Mouse (Mus musculus) spleen, adult 12 weeks (tissue): Measurements from ENCODE around the gene Synm.

ENCODE experiments used
- DNase-seq: peaks from one replicate; pipeline ENCODE4 v3.0.0; 2022; ENCODE audit warnings: low spot score

Gene Synm

DNA sequence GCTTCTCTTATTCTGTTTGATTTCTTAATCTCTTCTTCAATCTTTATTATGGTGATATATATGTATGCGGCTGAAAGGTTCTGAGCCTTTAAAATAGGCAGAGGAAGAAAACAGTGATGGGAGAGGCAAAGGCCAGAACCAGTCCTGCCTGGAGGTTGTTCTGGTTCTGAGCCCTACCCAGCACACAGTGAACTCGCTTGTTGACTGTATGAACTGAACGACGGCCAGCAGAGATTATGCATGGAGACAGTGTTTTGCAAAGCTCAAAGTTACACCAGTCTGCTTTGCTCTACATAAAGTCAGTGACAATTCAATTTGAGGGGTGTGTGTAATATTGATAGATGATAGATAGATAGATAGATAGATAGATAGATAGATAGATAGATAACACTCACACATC lies 60.2 kb downstream of the Synm start:
- no peak for DNase-seq

DNA sequence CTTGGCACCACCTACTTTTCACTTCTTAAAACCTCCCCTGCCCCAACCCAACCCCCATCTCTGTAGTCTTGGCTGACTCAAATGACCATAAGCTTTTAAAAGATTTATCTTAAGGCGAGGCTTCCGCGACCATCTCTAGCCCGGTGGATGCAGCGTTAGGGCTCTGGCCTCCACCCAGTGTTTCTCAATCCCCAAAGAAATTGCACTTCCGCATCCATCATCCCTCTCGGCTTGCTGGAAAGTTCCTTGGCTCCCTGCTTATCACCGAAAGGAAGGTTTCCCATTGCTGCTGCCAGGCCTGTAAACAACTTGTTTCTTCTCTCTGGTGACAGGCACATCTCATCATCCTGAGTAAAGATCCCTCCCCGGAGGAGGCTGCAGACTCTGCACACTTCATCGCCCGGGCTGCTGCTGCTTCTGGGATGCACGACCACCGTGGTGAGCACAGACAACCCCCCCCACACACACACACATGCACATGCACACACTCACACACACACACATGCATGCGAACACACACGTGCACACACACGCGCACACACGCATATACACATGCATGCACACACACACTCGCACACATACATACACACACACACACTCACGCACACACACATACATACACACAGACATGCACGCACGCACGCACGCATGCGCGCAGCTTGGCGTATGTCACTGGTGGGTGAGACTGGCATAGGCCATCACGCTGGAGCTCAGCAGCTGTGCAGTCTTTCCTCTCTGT lies 61.5 kb downstream of the Synm start:
- no peak for DNase-seq

DNA sequence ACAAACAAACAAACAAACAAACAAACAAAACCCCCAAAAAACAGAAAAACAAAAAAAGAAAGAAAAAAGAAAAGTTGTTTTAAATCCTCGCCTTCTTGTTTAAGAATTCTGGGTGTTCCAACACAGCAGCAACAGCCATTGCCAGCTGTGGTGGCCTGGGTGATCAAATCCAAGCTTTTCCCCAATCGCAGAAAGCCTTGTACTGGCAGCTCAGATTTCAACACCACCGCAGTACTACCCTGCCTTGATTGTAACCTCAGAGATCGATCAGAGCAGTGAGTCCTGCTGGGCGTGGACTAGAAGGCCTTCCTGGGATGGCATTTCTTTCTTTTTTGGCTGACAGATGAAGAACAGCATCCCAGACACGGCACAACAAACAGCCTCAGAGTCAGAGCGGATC lies 63.6 kb downstream of the Synm start:
- DNase-seq: no peak

DNA sequence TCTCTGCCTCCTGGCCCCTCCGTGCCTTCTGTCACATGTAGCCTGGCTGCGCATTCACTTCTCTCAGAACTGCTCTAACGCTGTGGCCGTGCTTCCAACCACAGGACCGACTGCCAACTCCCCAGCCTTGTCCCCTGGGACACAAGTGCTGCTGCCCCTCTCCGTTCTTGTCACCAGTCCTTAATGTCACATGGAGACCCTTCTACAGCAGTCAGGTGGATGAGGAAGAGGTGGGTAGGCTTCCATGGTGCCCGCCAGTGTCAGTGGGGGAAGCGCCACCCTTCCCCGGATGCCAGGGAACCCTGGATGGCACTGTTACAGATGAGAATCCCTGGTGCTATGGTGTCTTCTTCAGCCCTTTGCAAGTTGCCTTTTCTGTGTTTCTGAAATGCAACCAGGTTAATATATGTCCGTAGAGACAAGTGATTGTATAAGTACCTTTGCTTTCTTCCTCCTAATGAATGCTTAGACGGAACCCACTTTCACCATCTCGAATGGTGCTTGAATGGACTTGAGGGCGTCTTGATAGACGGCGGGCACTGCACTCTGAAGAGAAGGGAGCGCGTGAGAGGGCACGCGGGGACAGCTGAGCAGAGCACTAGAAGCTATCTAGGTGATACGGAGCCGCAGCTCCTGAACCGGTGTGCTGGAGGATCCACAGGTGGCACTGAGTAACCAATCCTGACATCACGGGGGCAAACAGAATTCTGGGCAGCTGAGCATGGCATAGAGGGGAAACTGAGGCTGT lies 66.6 kb downstream of the Synm start:
- DNase-seq: no peak

GRCm38 (mm10) chr7:67692141-67692540 lies 67.4 kb downstream of the Synm start:
- no peak for DNase-seq

- DNase-seq: no peak
Observed at GRCm38 (mm10) chr7:67691036-67691435, 68.5 kb downstream of the Synm start.

GRCm38 (mm10) chr7:67689793-67690192 lies 69.7 kb downstream of the Synm start:
- DNase-seq: no peak

DNA sequence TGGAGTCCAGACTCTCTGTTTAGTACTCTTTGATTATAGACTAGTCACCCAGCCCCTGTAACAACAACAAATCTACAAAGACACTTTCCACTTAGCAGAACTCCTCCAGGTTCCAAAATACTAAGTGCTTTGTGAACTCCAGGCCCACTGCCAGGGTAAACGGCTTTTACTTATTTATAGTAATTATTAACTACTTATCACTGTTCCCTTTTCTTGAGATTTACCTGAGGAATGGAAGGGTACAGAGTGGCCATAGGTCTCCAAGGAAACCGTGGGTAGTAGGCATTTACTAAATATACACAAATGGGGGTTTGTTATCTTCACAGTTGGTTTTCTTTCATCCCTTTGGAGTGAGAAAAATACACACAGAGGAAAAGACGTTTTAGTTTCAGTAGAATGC lies 71.3 kb downstream of the Synm start:
- no peak for DNase-seq

DNA sequence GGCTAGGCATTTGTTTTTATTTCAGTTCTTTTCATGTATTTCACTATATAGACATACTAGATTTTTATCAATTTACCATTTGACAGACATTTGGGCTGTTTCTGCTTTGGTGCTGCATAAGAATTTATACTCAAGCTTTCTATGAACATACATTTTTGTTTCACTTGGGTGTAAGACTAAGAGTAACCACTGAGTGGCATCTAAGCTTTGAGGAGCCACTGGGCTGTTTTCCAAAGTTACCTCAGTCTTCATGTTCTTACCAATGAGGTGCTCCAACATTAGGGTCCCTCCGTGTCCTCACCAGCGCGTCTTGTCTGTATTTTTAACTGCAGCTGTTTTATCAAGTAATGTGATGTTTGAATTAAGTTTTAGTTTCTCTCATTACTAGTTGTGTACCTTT lies 73.0 kb downstream of the Synm start:
- no peak for DNase-seq

GRCm38 (mm10) chr7:67683006-67683405 lies 76.5 kb downstream of the Synm start:
- no peak for DNase-seq

DNA sequence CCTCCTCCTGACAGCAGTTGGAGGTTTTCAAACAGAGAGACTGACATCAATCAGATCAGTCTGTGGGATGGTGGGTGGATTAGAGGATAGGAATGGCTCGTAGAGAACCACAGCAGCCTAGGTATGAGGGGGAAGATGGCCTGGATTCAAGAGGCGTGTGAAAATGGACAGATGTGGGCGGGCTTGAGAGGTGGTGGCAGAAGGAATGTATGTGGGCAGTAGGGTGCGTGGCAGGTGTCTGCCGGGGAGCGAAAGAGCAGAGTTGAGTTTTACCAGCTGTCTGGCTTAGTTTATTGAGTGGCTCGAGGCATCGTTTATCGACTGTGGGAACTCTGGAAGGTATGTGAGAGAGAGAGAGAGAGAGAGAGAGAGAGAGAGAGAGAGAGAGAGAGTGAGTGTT lies 78.5 kb downstream of the Synm start:
- DNase-seq: no peak
